In the genomic region with DNA sequence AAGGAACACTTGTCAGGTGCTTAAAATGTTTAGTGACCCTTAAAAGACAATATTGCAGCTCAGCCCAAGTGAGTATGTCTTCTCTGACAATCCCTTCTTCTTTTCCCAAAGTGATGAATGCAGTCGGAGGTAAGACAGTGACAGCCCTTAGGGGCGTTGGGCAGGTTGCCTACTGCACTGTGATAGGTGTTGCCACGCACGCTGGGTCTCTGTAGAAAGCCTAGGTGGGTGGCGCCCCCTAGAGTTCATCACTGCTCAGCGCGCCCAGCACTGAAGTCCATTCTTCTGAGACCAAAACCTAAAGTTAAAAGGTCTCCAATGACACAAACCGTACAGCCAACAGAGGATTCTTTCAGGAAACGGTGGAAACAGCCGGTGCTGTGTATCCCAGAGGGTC, we compare ENCODE assay signal across 9 mouse cellular contexts. TPM values are rescaled to one million over a fixed set of nuclear protein-coding genes. Genes with fewer than 3 reads are reported as not detected.
DNase-seq lines count a peak whose midpoint lies in the region; ATAC-seq and TF ChIP-seq lines count a peak whose summit lies in the region.
"Had no signal": no experiment of that assay in that cellular context is flagged by ENCODE, and none has a peak within 500 bp of the region (broad histone marks: within the 10 kb centered on the region; RNA-seq: fewer than 3 reads in every experiment).

No protein-coding gene starts in this region.

- H3K27me3 ChIP-seq in lung, postnatal 0 days (replicated peaks; ENCODE audit: insufficient read depth, low read length) = no peaks in the 10 kb centered on the region
- no peaks in the 10 kb centered on the region for H3K27me3 ChIP-seq in forebrain, embryonic 16.5 days (replicated peaks; ENCODE audit: control insufficient read depth, insufficient read depth, low read length)
- H3K27me3 ChIP-seq in hindbrain, embryonic 16.5 days (replicated peaks; ENCODE audit: control insufficient read depth, insufficient read depth, low read length) = no peaks in the 10 kb centered on the region

- no peak for TF ChIP-seq EP300 in lung, postnatal 0 days (IDR thresholded peaks at IDR 0.05)

- H3K9ac ChIP-seq in lung, postnatal 0 days (replicated peaks; ENCODE audit: low read depth) = no peak overlapping the region
- no peak overlapping the region for H3K9ac ChIP-seq in forebrain, embryonic 16.5 days (replicated peaks; ENCODE audit: low read depth, low read length)
- H3K9ac ChIP-seq in hindbrain, embryonic 16.5 days (ENCODE audit: low read depth, low read length) = no peak overlapping the region

- H3K4me2 ChIP-seq in lung, postnatal 0 days (replicated peaks; ENCODE audit: low read depth, low read length) = no peak overlapping the region
- peak overlapping the region; percentile 43 for H3K4me2 ChIP-seq in forebrain, embryonic 16.5 days (ENCODE audit: low read length)
- H3K4me2 ChIP-seq in hindbrain, embryonic 16.5 days (ENCODE audit: low read length) = peak overlapping the region; percentile 51

- no peak overlapping the region for H3K4me3 ChIP-seq in lung, postnatal 0 days (ENCODE audit: low read depth, low read length)
- H3K4me3 ChIP-seq in forebrain, embryonic 16.5 days (replicated peaks; ENCODE audit: low read length) = peak overlapping the region; percentile 23
- peak overlapping the region; percentile 10; the same call in 1 of the 2 replicates for H3K4me3 ChIP-seq in hindbrain, embryonic 16.5 days (ENCODE audit: low read length)
- H3K4me3 ChIP-seq: myocyte had no signal

- no peak for DNase-seq in lung, postnatal 0 days (ENCODE audit: low spot score)
- DNase-seq in lung, postnatal 25 days (ENCODE audit: low spot score) = no peak
- DNase-seq in cerebellum, adult 18-20 months = peak; percentile 80 to 90
- DNase-seq in right cerebral cortex, postnatal 4 days = peak; percentile 80
- no peak for DNase-seq in urinary bladder, postnatal 25 days (ENCODE audit: low spot score)

- ATAC-seq in lung, postnatal 0 days = no peak
- ATAC-seq in forebrain, embryonic 16.5 days = peak; percentile 65
- no peak; the same call in 1 of the 2 replicates for ATAC-seq in hindbrain, embryonic 16.5 days
- ATAC-seq in megakaryocyte progenitor cell, adult 5-6 weeks (replicated peaks; ENCODE audit: poor library complexity) = peak; percentile 52; the same call in 1 of the 2 replicates

- no peaks in the 10 kb centered on the region for H3K36me3 ChIP-seq in lung, postnatal 0 days (ENCODE audit: insufficient read depth, low read length)
- no peaks in the 10 kb centered on the region for H3K36me3 ChIP-seq in forebrain, embryonic 16.5 days (ENCODE audit: control insufficient read depth, insufficient read depth)
- no peaks in the 10 kb centered on the region for H3K36me3 ChIP-seq in hindbrain, embryonic 16.5 days (ENCODE audit: control insufficient read depth, insufficient read depth, low read length)

- WGBS in lung, postnatal 0 days = 17% methylated on average over 10 of the region's 10 CpGs
- WGBS in forebrain, embryonic 16.5 days = 17% methylated on average over 10 of the region's 10 CpGs
- WGBS in hindbrain, embryonic 16.5 days = 15% methylated on average over 10 of the region's 10 CpGs

- no peaks in the 10 kb centered on the region for H3K4me1 ChIP-seq in lung, postnatal 0 days (ENCODE audit: insufficient read depth, low read depth, low read length)
- peaks cover 14% of the 10 kb centered on the region for H3K4me1 ChIP-seq in forebrain, embryonic 16.5 days (replicated peaks; ENCODE audit: control insufficient read depth, insufficient read depth, low read length)
- peaks cover 5% of the 10 kb centered on the region for H3K4me1 ChIP-seq in hindbrain, embryonic 16.5 days (ENCODE audit: control insufficient read depth, insufficient read depth, low read depth, low read length)

- TF ChIP-seq CTCF in lung, postnatal 0 days (IDR thresholded peaks at IDR 0.05) = peak; percentile 57

- no peaks in the 10 kb centered on the region for H3K9me3 ChIP-seq in lung, postnatal 0 days (ENCODE audit: low read length)
- H3K9me3 ChIP-seq in forebrain, embryonic 16.5 days (ENCODE audit: control insufficient read depth, low read length) = no peaks in the 10 kb centered on the region
- no peaks in the 10 kb centered on the region for H3K9me3 ChIP-seq in hindbrain, embryonic 16.5 days (ENCODE audit: control insufficient read depth, low read length)

- no peak overlapping the region for H3K27ac ChIP-seq in lung, postnatal 0 days (ENCODE audit: low read length)
- no peak overlapping the region for H3K27ac ChIP-seq in forebrain, embryonic 16.5 days (ENCODE audit: low read length)
- no peak overlapping the region for H3K27ac ChIP-seq in hindbrain, embryonic 16.5 days (ENCODE audit: low read depth, low read length)

RNA-seq across cellular contexts. Expression of a gene that starts 46.4 kb away (rescaled TPM):
- 47.1 and 57.8 TPM in 2 replicates for polyA plus RNA-seq in lung, postnatal 0 days (2015; fragmentation: Nextera tagmentation; extraction: Ambion mirVana)
- polyA plus RNA-seq in forebrain, embryonic 16.5 days (2015; fragmentation: Nextera tagmentation; extraction: Ambion mirVana) = 83.0 and 93.0 TPM in 2 replicates
- polyA plus RNA-seq in hindbrain, embryonic 16.5 days (2015; fragmentation: Nextera tagmentation; extraction: Ambion mirVana) = 70.0 and 76.7 TPM in 2 replicates
- 20.0 and 23.2 TPM in 2 replicates for total RNA-seq in megakaryocyte progenitor cell, adult 5-6 weeks (2015)
- 106 and 114 TPM in 2 replicates for total RNA-seq in megakaryocyte progenitor cell, adult 5-6 weeks (2017)

RNA-seq across cellular contexts. Expression of a gene that starts 50.4 kb away (rescaled TPM):
- 55.5 and 67.3 TPM in 2 replicates for polyA plus RNA-seq in lung, postnatal 0 days (2015; fragmentation: Nextera tagmentation; extraction: Ambion mirVana)
- polyA plus RNA-seq in forebrain, embryonic 16.5 days (2015; fragmentation: Nextera tagmentation; extraction: Ambion mirVana) = 58.1 and 58.2 TPM in 2 replicates
- polyA plus RNA-seq in hindbrain, embryonic 16.5 days (2015; fragmentation: Nextera tagmentation; extraction: Ambion mirVana) = 61.7 and 63.3 TPM in 2 replicates
- 62.9 and 66.8 TPM in 2 replicates for total RNA-seq in megakaryocyte progenitor cell, adult 5-6 weeks (2015)
- 43.6 and 57.8 TPM in 2 replicates for total RNA-seq in megakaryocyte progenitor cell, adult 5-6 weeks (2017)

Comparison
In these comparisons a context has a peak if more than half of its experiments do, and no peak if none do; other contexts are left out.
1. ATAC-seq: peak in forebrain, embryonic 16.5 days (single experiment) and megakaryocyte progenitor cell, adult 5-6 weeks (single experiment); none in lung, postnatal 0 days (single experiment) and hindbrain, embryonic 16.5 days (single experiment).
2. DNase-seq: peak in cerebellum, adult 18-20 months (2 of 2) and right cerebral cortex, postnatal 4 days (single experiment); none in lung, postnatal 0 days (single experiment), lung, postnatal 25 days (single experiment) and urinary bladder, postnatal 25 days (single experiment).